Mouse (Mus musculus) thymus, postnatal 10 days (tissue): ENCODE measurements at regions not wholly inside any gene's neighbourhood (a gene's known extent, or its start where the extent isn't known, plus 50 kb on each side); places are given as distances from the start of the nearest gene placed in this dataset.

ENCODE experiments used
- DNase-seq, 2 experiments: peaks; one replicate each; pipeline ENCODE4 v3.0.0; 2021; ENCODE audit warnings: low spot score in 2 of 2

DNA sequence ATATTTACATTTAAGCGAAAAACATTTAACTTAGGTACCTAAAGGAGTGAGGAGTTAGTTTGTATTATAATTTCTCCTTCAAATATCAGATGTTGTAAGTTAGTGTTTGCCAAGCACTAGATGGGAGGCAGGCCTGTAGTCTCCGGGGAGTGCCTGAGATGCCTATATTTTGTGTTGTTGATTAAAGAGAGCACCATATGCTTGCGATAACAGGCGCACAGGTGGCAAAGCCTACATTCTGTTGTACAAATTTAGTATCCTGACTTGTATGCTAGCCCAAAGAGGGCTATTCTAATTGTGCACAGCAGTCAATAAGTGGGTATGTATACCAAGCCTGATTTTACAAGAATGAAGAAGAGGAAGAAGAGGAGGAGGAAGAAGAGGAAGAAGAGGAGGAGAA, 151.8 kb upstream of the Atxn1 start:
- DNase-seq = no peak

DNA sequence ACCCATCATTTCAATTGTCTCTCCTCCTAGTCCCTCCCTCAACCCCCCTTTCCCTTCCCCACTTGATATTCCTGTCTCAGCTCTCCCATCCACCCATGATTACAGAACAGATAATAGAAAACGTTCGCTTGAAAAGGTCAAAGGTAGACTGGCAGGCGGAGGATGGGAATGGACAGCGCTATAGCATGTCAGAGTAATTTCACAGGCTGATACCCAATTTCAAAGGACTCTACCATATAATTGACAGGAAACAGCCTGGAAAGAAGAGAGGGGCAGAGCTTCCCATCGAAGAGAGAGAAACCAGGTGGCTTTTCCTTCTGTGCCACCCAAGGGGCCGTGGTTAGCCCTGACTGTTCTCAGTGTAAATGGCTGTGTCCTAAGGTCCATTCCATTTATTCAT, 140.2 kb upstream of the Atxn1 start:
- no peak for DNase-seq

DNA sequence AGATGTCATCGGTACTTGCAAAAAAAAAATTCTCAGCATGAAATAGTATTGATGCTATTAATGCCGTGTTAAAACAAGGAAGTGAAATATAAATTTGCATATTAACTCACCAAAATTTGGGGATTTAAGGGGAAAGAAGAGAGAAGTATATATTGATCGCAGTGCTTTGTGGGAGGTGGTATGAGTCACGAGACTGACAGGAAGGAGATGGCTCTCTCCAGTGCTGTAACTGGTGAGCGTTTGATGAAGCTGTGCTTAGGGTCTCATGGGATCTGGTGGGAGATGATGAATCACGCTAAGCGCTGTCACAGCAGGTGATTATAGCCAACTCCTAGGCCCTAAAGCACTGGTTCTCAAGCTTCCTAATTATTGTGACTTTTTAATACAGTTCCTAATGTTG, 133.8 kb upstream of the Atxn1 start:
- DNase-seq = no peak

DNA sequence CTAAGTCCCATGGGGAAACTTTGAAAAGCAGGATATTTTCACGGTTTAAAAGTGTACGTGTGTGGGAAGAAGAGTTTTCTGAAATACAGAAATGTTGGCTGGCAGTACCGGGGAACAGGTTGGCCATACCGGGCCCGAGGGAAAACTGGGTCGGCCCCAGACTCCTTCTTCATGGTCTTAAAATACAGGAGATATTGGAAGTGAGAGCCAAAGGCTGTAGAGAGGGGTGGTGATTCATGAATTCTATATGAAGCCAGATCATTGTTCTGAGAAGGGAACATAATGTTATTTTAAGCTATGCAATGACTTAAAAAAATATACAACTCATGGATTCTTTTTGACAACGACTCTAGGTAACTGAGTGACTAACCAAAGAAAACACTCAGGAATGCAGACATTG, 133.3 kb upstream of the Atxn1 start:
- no peak for DNase-seq

DNA sequence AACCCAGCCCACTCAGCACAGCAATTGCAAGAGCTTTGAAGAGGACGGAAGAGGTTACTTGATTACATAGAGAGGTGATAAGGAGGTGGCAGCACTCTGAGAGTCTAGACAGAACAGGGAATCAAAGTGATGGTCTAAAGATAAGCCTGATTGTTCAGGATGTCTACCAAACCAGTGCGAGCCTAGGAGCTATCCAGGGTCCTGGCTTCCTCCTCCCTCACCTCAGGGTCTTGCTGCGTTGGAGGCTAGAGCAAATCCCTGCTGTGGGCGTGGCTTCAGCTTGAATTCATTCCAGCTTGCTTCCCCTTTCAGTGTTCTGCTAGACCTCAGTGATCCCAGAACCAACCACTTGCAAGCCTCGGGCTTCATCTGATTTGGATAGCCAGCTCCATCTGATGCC, 132.2 kb upstream of the Atxn1 start:
- DNase-seq = no peak

DNA sequence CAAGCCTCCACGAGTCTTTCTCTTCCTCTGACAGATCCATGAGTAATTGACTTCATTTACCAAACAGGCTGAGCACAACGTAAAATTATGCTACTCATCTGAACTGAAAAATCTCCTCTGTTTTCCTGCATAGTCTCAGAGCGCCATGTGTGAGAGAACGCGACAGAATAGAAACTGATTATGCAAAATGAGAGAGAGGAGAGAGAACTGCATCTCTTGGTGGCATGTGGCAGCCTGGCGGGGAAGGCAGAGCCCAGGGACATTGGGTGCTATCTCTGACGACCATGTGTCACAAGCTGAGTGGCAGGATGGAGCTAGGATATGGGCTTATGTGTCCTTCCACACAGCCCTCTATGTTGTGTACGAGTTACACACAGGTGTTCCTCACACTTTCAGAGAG, 131.6 kb upstream of the Atxn1 start:
- no peak for DNase-seq

DNA sequence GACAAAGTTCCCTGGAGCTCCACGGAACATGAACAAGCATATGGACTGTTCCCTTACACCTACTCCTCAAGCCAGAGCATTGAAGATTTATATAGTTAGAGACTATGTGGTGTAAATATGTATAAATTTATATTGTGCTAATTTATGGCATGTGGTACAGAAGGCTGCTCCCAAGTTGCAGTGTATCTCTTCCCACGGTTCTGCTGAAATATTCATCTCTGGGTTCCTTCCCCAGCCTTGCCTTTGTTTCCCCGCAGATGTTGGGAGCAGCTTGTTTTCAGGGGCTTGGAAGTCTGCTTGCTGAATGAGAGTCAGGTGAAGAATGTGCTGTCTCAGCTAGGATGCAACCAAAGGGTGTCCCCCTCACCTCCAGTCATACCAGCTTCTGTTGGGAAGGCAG, 128.0 kb upstream of the Atxn1 start:
- no peak for DNase-seq

DNA sequence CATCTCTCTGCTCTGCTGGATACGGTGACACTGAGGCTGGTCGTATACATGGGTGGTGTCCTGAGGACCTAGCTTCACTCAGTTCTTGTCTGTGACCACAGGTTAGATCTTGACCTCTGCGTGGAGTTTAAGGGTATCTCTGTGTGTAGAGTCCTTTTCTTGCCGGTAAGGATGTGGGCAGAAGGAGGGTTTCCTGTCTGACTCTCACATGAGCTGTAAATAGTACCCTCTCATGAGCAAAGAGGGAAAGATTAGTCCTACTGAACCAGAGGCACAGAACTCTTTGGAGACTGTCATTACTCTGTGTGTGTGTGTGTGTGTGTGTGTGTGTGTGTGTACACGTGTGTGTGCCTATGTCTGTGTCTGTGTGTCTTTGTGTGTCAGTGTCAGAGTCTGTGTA, 126.3 kb upstream of the Atxn1 start:
- DNase-seq = no peak

DNA sequence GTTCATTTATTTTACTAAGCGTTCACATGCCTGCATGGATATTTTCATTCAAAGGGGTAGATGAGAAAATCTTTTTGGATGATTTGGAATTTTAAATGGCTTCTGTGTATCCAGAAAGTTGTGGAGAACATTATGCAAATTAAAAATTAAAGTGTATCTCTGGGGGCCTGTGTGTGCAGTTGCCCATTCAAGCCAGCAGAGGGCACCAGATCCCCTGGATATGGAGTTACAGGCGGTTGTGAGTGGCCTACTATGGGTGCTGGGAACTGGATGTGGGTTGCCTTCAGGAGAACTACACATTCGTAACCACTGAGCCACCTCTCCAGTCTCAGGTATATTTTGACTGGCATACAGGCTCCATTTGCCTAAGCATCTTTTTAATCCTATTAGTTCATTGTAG, 123.4 kb upstream of the Atxn1 start:
- no peak for DNase-seq

DNA sequence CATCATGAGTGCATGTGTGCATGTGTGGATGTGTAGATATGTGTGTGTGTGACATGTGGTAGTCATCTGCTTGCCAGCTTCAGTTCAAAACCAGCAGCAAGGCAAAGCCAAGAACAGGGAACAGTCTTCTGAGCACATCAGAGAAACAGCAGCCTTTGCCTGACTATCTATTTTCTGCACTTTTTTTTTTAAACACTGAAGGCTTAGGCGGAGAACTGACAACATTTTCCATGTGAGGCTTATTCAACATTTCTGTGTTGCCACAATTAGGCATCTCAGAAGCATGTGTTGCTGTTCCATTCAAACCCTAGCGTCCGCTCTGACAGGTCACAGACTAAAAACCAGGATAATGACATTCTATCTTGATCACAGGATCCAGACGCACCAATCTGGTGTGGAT, 122.9 kb upstream of the Atxn1 start:
- no peak for DNase-seq

DNA sequence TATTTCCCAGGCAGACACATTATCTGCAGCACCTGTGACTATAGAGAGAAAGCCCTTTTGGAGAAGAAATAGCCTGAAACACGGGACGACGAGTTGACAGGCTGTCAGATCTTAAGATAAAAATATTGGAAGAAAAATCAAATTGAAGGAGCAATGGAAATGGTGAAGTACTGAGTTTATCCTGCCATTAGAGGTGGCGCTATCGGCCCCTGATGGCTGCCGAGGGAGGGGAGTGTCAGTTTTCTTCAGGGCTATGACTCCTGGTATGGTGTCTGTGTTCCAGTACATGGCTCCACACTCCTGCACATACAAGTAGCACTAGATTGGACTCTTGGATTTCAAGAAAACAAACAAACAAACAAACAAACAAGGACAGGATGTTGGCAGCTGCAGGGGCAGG, 112.1 kb upstream of the Atxn1 start:
- DNase-seq = no peak

DNA sequence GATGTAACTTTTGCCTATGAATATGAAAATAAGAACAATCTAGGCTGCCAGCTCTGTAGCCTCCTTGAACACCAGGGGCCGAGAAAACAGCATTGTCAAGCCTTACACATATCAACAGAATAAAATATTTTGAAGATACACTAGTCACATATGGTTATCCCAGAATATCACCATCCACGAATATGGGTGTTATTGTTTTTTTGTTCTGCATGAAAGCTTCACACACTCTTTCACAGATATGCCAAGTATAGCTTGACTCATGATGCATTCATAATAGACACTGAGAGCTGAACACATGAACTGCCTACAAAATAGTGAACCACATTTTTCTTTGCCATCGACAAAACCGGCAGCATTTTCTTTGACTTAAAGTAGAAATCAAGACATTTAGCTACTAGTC, 106.9 kb upstream of the Atxn1 start:
- DNase-seq = no peak

DNA sequence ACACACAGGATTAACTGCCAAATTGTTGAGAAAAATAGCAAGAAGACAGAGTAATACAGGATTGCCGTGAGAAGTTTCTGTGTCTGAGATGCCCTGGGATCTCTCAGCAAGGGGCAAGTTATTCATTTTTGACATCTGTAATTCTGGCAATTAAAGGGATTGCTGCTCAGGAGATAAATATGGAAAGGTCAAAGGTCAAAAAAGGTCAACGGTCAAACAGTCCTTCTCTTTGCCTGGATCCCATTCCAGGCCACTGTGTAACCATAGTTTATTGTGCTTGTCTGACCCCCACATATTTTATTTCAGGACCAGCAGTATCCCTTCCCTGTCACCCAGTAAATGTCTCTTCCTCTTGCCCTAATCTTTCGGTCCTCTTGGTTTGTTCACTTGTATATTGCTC, 104.8 kb upstream of the Atxn1 start:
- no peak for DNase-seq

DNA sequence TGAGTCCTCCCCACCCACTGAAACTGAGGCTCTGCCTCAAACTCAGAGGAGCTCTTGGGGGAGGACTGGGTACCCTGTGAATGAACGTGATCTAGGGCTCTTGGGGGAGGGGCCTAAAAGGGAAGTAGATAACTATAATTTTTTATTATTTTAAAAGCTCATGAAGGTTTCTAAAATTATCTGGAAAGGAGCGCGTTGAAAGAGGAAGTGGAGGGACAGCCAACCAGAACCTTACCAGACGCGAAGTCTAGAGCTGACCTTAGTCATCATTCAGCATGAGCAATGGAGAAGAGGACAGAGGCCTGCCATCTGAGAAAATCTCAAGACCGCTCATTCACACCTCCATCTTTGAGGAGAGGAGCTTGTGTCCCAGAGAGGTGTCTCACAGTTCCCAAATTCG, 98.0 kb upstream of the Atxn1 start:
- DNase-seq = no peak

DNA sequence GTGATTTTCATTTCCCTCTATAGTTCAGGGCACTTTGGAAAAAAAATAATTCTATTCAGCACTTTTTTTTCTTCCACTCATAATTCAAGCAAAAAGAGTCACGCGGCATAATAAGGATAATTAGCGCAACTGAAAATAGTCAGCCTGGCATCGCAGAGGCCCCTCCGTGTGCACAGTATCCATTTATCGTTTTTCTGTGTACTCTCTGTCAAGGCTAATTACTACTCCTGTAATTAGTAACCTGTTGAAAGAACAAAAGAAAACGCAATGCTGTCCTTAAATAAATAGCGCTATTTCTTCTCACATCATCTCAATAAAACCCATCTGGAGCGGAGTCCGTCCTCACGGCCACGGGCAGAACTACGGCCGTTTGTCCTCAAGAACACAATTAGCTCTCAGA, 95.1 kb upstream of the Atxn1 start:
- DNase-seq = no peak

DNA sequence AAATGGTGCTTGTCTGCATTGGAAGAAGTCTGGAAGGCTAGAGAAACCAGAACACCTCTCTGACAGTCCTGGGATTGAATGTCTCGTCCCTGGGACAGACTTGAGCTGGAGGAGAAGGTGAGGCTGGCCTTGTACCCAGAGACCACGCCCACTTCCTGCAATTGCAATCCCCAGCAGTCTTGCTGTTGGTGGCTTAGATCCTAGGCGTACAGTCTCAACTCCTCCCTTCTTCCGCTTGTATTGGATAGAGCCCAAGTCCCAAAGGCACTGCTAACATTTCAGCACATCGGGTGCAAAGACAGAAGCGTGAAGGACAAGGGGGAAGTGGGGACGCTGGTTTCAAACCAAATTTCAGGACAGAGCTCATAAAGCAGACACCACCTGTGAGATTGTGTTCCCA, 94.1 kb upstream of the Atxn1 start:
- peak in 1 of 2 experiments; percentile 8 for DNase-seq

DNA sequence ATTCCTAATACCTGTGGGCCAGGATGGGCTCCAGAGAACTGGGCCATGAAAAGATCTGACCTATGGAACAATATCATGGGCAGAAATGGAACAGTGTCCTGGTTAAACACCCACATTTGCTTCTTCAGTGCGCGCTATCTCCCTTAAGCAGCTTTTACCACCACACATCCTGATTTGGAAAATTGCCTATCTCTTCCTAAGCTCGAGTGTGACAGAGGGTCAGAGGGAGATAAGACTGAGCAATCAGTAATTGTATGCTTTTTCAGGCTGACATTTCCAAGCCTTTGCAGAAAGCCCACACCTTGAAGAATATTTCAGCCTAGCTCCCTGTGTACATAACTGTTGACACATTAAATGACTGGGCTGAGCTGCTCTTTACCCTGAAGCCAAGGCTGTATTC, 93.5 kb upstream of the Atxn1 start:
- no peak for DNase-seq

DNA sequence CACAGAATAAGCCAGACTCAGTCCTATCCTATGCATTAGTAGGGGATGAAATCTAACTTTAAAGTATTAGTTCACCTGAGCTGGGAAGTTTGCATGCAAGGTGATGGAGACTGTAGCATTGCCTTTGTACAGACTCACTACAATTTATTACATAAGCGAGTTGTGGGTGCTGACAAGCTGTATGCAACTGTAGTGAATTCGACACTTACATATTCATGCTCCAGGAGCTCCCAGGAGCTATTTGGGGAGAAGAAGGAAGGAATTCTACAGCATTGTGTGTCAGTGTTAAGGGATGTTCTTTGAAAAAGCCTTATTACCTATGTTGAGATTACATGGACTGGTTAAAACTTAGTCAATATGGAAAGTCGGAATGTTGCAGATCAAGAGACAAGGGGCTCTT, 90.6 kb upstream of the Atxn1 start:
- DNase-seq = no peak

DNA sequence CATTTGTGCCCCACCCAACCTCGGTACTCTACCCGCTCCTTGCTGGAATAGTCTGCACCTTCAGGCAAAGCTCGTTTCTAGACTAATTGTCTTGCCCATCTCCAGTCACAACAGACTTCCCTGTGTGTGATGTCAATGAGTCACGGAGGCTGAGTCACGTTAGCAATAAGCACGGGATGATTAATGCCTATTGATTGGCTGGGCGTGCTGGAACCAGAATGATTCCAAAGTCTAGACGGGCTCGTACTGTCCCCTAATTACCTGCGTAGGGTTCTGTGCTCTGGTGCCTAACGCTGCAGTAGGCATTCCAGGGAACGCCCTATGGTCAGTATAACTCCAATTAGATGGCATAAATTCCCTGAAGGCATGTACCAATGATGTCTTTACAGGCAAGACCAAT, 78.8 kb upstream of the Atxn1 start:
- no peak for DNase-seq

DNA sequence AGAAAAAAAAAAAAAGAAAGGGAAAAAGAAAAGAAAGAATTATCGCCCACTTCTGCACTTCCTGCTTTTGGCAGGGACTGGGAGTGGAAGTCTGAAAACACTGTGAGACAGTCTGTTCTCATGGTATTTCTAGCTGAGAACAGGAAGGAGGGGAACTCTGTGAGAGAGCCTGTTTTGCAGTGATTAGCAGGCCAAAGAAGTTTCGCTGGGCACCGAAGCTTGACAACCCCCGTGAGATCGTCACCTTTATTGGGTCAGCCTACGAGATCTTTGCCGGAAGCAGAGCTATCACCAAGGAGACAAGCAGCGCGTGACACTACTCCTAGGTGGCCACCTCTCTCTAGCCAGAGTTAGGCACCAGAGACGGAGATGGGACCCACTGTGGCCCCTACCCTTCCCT, 78.2 kb upstream of the Atxn1 start:
- DNase-seq = no peak

DNA sequence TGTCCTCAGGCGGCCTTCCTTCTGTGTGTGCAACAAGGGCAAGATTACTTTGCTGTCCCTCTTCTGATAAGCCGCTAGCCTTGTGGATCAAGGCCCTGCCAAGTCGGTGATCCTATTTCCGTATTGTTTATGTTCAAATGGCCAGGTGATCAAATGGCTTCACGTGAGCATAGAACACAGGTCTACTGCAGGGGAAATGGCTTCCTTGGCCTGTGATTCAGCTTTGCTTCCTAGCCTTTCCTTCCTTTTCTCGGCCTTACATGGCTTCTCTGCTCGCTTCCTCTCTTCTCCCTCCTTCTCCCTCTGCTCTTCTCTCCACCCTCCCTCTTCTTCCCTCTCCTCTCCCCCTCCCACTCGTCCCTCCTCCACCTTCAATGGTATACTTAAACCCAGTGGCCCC, 77.4 kb upstream of the Atxn1 start:
- DNase-seq = no peak

DNA sequence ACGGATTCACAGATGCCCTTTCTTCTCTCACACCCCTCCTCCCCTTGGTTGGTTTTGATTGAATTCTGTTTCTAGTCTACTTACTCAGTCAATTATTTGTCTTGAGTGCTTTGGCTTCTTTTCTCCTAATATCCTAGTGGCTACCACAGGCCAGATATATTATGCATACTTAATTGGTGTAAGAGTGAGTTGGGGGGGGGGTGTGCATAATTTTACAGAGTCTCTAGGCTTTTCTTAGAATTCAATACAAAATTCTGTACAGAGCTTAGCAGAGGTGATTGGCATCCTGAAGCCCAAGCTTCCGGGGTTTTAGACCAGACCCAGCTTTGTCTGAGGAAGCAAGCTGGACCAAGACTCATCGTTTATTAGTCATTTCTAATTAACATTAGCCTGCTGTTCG, 76.7 kb upstream of the Atxn1 start:
- no peak for DNase-seq

DNA sequence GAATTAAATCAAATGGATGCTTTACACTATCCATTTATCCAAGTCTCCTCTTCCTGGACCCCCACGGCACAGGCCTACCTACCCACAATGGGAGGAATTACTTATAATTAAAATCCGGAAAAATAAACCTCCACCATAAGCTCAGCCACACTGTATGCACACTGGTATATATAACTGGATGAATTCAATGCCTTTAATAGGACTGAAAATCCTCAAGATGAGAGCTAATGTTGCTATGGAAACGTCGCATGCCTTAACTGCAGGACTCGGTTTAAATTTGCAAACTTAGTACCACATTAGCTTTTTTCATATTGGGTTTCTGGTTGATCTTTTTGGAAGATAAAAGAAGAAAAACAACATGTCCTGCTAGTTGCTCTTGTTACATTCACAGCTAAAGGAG, 75.3 kb upstream of the Atxn1 start:
- DNase-seq = no peak

DNA sequence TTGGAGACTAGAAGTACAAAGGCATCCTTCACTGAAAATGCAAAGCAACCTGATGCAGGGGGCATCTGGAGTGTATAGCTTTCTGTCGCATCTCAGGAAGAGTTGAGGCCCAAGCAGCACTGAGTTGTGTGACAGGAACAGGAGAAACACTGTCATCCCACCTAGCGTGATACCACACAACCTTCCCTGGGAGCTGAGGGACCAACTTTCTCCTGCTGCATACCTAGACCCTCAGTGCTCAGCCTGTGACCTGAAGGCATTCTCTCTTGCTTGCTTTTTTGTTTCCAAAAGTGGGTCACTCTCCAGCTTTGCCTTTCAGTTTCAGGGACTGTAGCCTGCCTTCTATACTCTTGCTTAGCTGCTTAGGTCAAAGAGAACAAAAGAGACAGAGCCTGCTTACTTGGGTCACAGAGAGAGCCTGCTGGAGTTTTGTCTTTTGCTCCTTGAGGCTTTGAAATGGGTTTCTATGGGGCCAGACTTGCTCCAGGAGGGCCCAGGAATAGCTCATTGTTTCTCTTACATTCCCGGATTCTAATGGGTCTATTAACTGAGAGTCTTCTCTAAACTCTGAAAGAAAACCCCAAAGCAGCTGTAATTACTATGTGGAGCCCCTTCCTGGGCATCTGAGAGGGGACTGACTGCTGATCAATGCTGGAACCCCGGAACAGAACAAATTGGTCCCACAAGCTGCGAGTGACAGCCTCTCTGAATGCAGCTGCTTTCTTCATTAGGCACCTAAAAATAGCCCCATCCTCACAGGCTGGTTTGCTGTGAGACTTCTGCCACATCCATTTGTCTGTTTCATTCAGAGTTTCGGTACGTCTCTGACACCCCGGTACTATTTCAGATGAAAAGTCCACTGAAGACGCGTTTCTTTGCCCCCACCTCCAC, 73.9 kb upstream of the Atxn1 start:
- no peak for DNase-seq
